Mouse (Mus musculus): ENCODE measurements around the gene Dgkh. TPM values are rescaled to one million over a fixed set of nuclear protein-coding genes. Genes with fewer than 3 reads are reported as not detected.

Dgkh gene
- 2.5 and 2.8 TPM in 2 replicates for polyA plus RNA-seq (2016; fragmentation: Nextera tagmentation; extraction: Ambion mirVana)

- H3K4me3 ChIP-seq = peak within 1 kb of the TSS; percentile 81
- H3K27ac ChIP-seq (ENCODE audit: poor library complexity, severe bottlenecking) = peak within 1 kb of the TSS; percentile 61
- WGBS = 1% methylated on average over 68 of the region's 71 CpGs
- peak within 1 kb of the TSS; percentile 92 for H3K9ac ChIP-seq
- no peaks in the 10 kb centered on the region; the same call in 1 of the 2 replicates for H3K27me3 ChIP-seq (replicated peaks)
- H3K4me1 ChIP-seq (replicated peaks) = peaks cover 5% of the 10 kb centered on the region
- no peaks in the 10 kb centered on the region for H3K36me3 ChIP-seq
- H3K9me3 ChIP-seq (replicated peaks) = no peaks in the 10 kb centered on the region
- H3K4me2 ChIP-seq = peak within 1 kb of the TSS; percentile 98
- ATAC-seq (ENCODE audit: insufficient number of reproducible peaks, low FRiP score) = peak; percentile 91
Measured at GRCm38 (mm10) chr14:78732617-78733312, at the start of gene Dgkh. Gene Dgkh (minus strand): TSS chr14:78732776.

- H3K4me2 ChIP-seq = peak overlapping the region; percentile 37
Measured at GRCm38 (mm10) chr14:78777215-78777614, 44.6 kb upstream of the Dgkh start.

GRCm38 (mm10) chr14:78776659-78777058, 44.1 kb upstream of the Dgkh start:
- Histone ChIP-seq H3K4me3 (no peak overlapping the region), H3K4me2 (peak overlapping the region; percentile 37), H3K27ac (ENCODE audit: poor library complexity, severe bottlenecking) (no peak overlapping the region), H3K4me1 (replicated peaks) (no peaks in the 10 kb centered on the region; the same call in 1 of the 2 replicates), H3K27me3 (replicated peaks) (no peaks in the 10 kb centered on the region), H3K9me3 (replicated peaks) (no peaks in the 10 kb centered on the region), H3K36me3 (no peaks in the 10 kb centered on the region), H3K9ac (no peak overlapping the region)
- 25% methylated on average over 8 of the region's 8 CpGs for WGBS
- ATAC-seq (ENCODE audit: insufficient number of reproducible peaks, low FRiP score) = no peak

More at GRCm38 (mm10) chr14:78777215-78777614, 44.6 kb upstream of the Dgkh start:
- H3K9ac ChIP-seq = no peak overlapping the region
- H3K27ac ChIP-seq (ENCODE audit: poor library complexity, severe bottlenecking) = no peak overlapping the region
- no peak for ATAC-seq (ENCODE audit: insufficient number of reproducible peaks, low FRiP score)
- WGBS = 65% methylated on average over 18 of the region's 18 CpGs
- H3K36me3 ChIP-seq = no peaks in the 10 kb centered on the region
- H3K27me3 ChIP-seq (replicated peaks) = no peaks in the 10 kb centered on the region
- H3K9me3 ChIP-seq (replicated peaks) = no peaks in the 10 kb centered on the region
- H3K4me1 ChIP-seq (replicated peaks) = no peaks in the 10 kb centered on the region; the same call in 1 of the 2 replicates
- H3K4me3 ChIP-seq = no peak overlapping the region

- no peak for ATAC-seq (ENCODE audit: insufficient number of reproducible peaks, low FRiP score)
- H3K9ac ChIP-seq = no peak overlapping the region
- no peak overlapping the region for H3K4me3 ChIP-seq
- no peak overlapping the region for H3K27ac ChIP-seq (ENCODE audit: poor library complexity, severe bottlenecking)
- H3K27me3 ChIP-seq (replicated peaks) = no peaks in the 10 kb centered on the region
- H3K9me3 ChIP-seq (replicated peaks) = no peaks in the 10 kb centered on the region
- no peaks in the 10 kb centered on the region; the same call in 1 of the 2 replicates for H3K4me1 ChIP-seq (replicated peaks)
- H3K36me3 ChIP-seq = no peaks in the 10 kb centered on the region
- H3K4me2 ChIP-seq = no peak overlapping the region
- 61% methylated on average over 14 of the region's 14 CpGs for WGBS
Measured at GRCm38 (mm10) chr14:78775699-78776098, 43.1 kb upstream of the Dgkh start.

- Histone ChIP-seq H3K9ac (no peak overlapping the region), H3K4me3 (no peak overlapping the region), H3K36me3 (no peaks in the 10 kb centered on the region), H3K4me2 (no peak overlapping the region), H3K9me3 (replicated peaks) (no peaks in the 10 kb centered on the region), H3K27me3 (replicated peaks) (no peaks in the 10 kb centered on the region), H3K27ac (ENCODE audit: poor library complexity, severe bottlenecking) (no peak overlapping the region), H3K4me1 (replicated peaks) (no peaks in the 10 kb centered on the region; the same call in 1 of the 2 replicates)
- no peak for ATAC-seq (ENCODE audit: insufficient number of reproducible peaks, low FRiP score)
- 51% methylated on average over 6 of the region's 6 CpGs for WGBS
Measured at GRCm38 (mm10) chr14:78775226-78775625, 42.6 kb upstream of the Dgkh start.

- Histone ChIP-seq H3K36me3 (no peaks in the 10 kb centered on the region), H3K4me2 (no peak overlapping the region), H3K27me3 (replicated peaks) (no peaks in the 10 kb centered on the region), H3K4me1 (replicated peaks) (no peaks in the 10 kb centered on the region), H3K9ac (no peak overlapping the region), H3K9me3 (replicated peaks) (no peaks in the 10 kb centered on the region), H3K27ac (ENCODE audit: poor library complexity, severe bottlenecking) (no peak overlapping the region), H3K4me3 (no peak overlapping the region)
- no peak for ATAC-seq (ENCODE audit: insufficient number of reproducible peaks, low FRiP score)
- 47% methylated on average over 3 of the region's 3 CpGs for WGBS
Measured at GRCm38 (mm10) chr14:78770457-78770856, 37.9 kb upstream of the Dgkh start.

GRCm38 (mm10) chr14:78761064-78761463, 28.5 kb upstream of the Dgkh start:
- H3K4me2 ChIP-seq = no peak overlapping the region
- no peak overlapping the region for H3K9ac ChIP-seq
- WGBS = 74% methylated on average over 2 of the region's 2 CpGs
- no peaks in the 10 kb centered on the region for H3K36me3 ChIP-seq
- no peaks in the 10 kb centered on the region for H3K9me3 ChIP-seq (replicated peaks)
- H3K4me1 ChIP-seq (replicated peaks) = no peaks in the 10 kb centered on the region
- H3K27me3 ChIP-seq (replicated peaks) = no peaks in the 10 kb centered on the region
- no peak overlapping the region for H3K4me3 ChIP-seq
- no peak for ATAC-seq (ENCODE audit: insufficient number of reproducible peaks, low FRiP score)
- H3K27ac ChIP-seq (ENCODE audit: poor library complexity, severe bottlenecking) = no peak overlapping the region

- no peak overlapping the region for H3K4me3 ChIP-seq
- H3K9me3 ChIP-seq (replicated peaks) = no peaks in the 10 kb centered on the region
- H3K4me2 ChIP-seq = no peak overlapping the region
- no peak for ATAC-seq (ENCODE audit: insufficient number of reproducible peaks, low FRiP score)
- WGBS = 80% methylated on average over 3 of the region's 3 CpGs
- H3K9ac ChIP-seq = no peak overlapping the region
- H3K4me1 ChIP-seq (replicated peaks) = no peaks in the 10 kb centered on the region
- no peaks in the 10 kb centered on the region for H3K27me3 ChIP-seq (replicated peaks)
- H3K36me3 ChIP-seq = no peaks in the 10 kb centered on the region
- H3K27ac ChIP-seq (ENCODE audit: poor library complexity, severe bottlenecking) = no peak overlapping the region
Measured at GRCm38 (mm10) chr14:78759491-78759890, 26.9 kb upstream of the Dgkh start.

- no peak overlapping the region for H3K9ac ChIP-seq
- no peak overlapping the region for H3K27ac ChIP-seq (ENCODE audit: poor library complexity, severe bottlenecking)
- H3K4me2 ChIP-seq = no peak overlapping the region
- H3K4me3 ChIP-seq = no peak overlapping the region
- H3K36me3 ChIP-seq = no peaks in the 10 kb centered on the region
- no peak for ATAC-seq (ENCODE audit: insufficient number of reproducible peaks, low FRiP score)
- no peaks in the 10 kb centered on the region for H3K9me3 ChIP-seq (replicated peaks)
- 68% methylated on average over 1 of the region's 1 CpGs for WGBS
- no peaks in the 10 kb centered on the region for H3K27me3 ChIP-seq (replicated peaks)
- no peaks in the 10 kb centered on the region for H3K4me1 ChIP-seq (replicated peaks)
Measured at GRCm38 (mm10) chr14:78755316-78755715, 22.7 kb upstream of the Dgkh start.

- H3K9me3 ChIP-seq (replicated peaks) = no peaks in the 10 kb centered on the region
- H3K9ac ChIP-seq = no peak overlapping the region
- H3K27me3 ChIP-seq (replicated peaks) = no peaks in the 10 kb centered on the region
- no peak overlapping the region for H3K4me2 ChIP-seq
- no peaks in the 10 kb centered on the region for H3K36me3 ChIP-seq
- H3K4me3 ChIP-seq = no peak overlapping the region
- no peak for ATAC-seq (ENCODE audit: insufficient number of reproducible peaks, low FRiP score)
- H3K27ac ChIP-seq (ENCODE audit: poor library complexity, severe bottlenecking) = no peak overlapping the region
- no peaks in the 10 kb centered on the region for H3K4me1 ChIP-seq (replicated peaks)
- 73% methylated on average over 2 of the region's 2 CpGs for WGBS
Measured at GRCm38 (mm10) chr14:78748692-78749091, 16.1 kb upstream of the Dgkh start.

- ATAC-seq (ENCODE audit: insufficient number of reproducible peaks, low FRiP score) = no peak
- Histone ChIP-seq H3K4me2 (no peak overlapping the region), H3K36me3 (no peaks in the 10 kb centered on the region), H3K27ac (ENCODE audit: poor library complexity, severe bottlenecking) (no peak overlapping the region), H3K4me1 (replicated peaks) (no peaks in the 10 kb centered on the region), H3K4me3 (no peak overlapping the region), H3K9me3 (replicated peaks) (no peaks in the 10 kb centered on the region), H3K27me3 (replicated peaks) (no peaks in the 10 kb centered on the region), H3K9ac (no peak overlapping the region)
- WGBS = 38% methylated on average over 14 of the region's 14 CpGs
Measured at GRCm38 (mm10) chr14:78747969-78748651, 15.5 kb upstream of the Dgkh start.
